In the genomic region with DNA sequence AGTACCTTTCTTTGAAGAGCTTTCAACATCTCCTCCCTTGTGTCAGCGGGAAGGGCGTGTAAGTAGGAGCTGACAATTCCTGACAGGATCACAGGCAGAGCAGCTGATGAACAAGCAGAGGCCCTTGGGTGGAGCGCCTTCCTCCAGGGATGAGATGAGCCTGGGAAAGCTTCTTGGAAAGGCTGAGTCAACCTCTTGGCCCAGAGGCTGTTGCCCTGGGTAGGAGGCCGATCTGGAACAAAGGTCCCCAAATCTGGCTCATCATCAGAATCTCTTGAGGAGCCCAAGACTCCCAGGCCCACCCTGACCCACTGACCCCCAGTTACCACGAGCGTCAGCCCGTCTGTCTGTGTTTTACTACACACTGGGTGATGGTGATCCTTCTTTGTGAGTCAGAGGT, we compare ENCODE assay signal across 22 mouse cellular contexts. TPM values are rescaled to one million over a fixed set of nuclear protein-coding genes. Genes with fewer than 3 reads are reported as not detected.
A peak's percentile ranks its signal among the peaks of the same experiment; 100 is the strongest.
DNase-seq lines count a peak whose midpoint lies in the region; ATAC-seq and TF ChIP-seq lines count a peak whose summit lies in the region.
"Had no signal": no experiment of that assay in that cellular context is flagged by ENCODE, and none has a peak within 500 bp of the region (broad histone marks: within the 10 kb centered on the region; RNA-seq: fewer than 3 reads in every experiment).

No protein-coding gene starts in this region.

- H3K9ac ChIP-seq in embryonic facial prominence, embryonic 15.5 days, result no peak overlapping the region
- H3K9ac ChIP-seq in heart, postnatal 0 days (replicated peaks; ENCODE audit: low read depth, low read length), result no peak overlapping the region
- H3K9ac ChIP-seq in midbrain, embryonic 15.5 days, result no peak overlapping the region
- H3K9ac ChIP-seq: embryonic facial prominence, embryonic 13.5 days; heart, embryonic 12.5 days; hindbrain, embryonic 15.5 days had no signal

- TF ChIP-seq POLR2A in cerebellum, adult 2 months (IDR thresholded peaks at IDR 0.05; ENCODE audit: borderline replicate concordance, insufficient read depth, low read length), result no peak

- H3K9me3 ChIP-seq in embryonic facial prominence, embryonic 15.5 days (replicated peaks), result no peaks in the 10 kb centered on the region
- no peaks in the 10 kb centered on the region for H3K9me3 ChIP-seq in embryonic facial prominence, embryonic 10.5 days
- H3K9me3 ChIP-seq in heart, postnatal 0 days (replicated peaks; ENCODE audit: control insufficient read depth, low read length), result no peaks in the 10 kb centered on the region
- H3K9me3 ChIP-seq in midbrain, embryonic 15.5 days, result no peaks in the 10 kb centered on the region
- H3K9me3 ChIP-seq: embryonic facial prominence, embryonic 13.5 days; forebrain, embryonic 10.5 days; heart, embryonic 12.5 days; hindbrain, embryonic 15.5 days had no signal

- TF ChIP-seq EP300 in heart, postnatal 0 days (IDR thresholded peaks at IDR 0.05; ENCODE audit: low read depth), result no peak

- no peaks in the 10 kb centered on the region for H3K36me3 ChIP-seq in embryonic facial prominence, embryonic 15.5 days
- no peaks in the 10 kb centered on the region for H3K36me3 ChIP-seq in embryonic facial prominence, embryonic 10.5 days (replicated peaks)
- no peaks in the 10 kb centered on the region for H3K36me3 ChIP-seq in heart, postnatal 0 days (replicated peaks; ENCODE audit: control insufficient read depth, insufficient read depth, low read length)
- H3K36me3 ChIP-seq in midbrain, embryonic 15.5 days (replicated peaks), result no peaks in the 10 kb centered on the region
- H3K36me3 ChIP-seq: embryonic facial prominence, embryonic 13.5 days; forebrain, embryonic 10.5 days; heart, embryonic 12.5 days; hindbrain, embryonic 15.5 days had no signal

- H3K4me2 ChIP-seq in embryonic facial prominence, embryonic 15.5 days (replicated peaks), result no peak overlapping the region
- H3K4me2 ChIP-seq in heart, postnatal 0 days (ENCODE audit: low read depth, low read length), result no peak overlapping the region
- no peak overlapping the region for H3K4me2 ChIP-seq in midbrain, embryonic 15.5 days
- H3K4me2 ChIP-seq: embryonic facial prominence, embryonic 13.5 days; heart, embryonic 12.5 days; hindbrain, embryonic 15.5 days had no signal

- no peaks in the 10 kb centered on the region for H3K4me1 ChIP-seq in embryonic facial prominence, embryonic 15.5 days
- peaks cover 13% of the 10 kb centered on the region for H3K4me1 ChIP-seq in embryonic facial prominence, embryonic 10.5 days
- H3K4me1 ChIP-seq in heart, postnatal 0 days (ENCODE audit: control insufficient read depth, insufficient read depth), result no peaks in the 10 kb centered on the region; the same call in 1 of the 2 replicates
- H3K4me1 ChIP-seq in cerebellum, adult 2 months (ENCODE audit: control insufficient read depth, insufficient read depth, low read length), result no peaks in the 10 kb centered on the region
- no peaks in the 10 kb centered on the region for H3K4me1 ChIP-seq in midbrain, embryonic 15.5 days
- H3K4me1 ChIP-seq: embryonic facial prominence, embryonic 13.5 days; forebrain, embryonic 10.5 days; hindbrain, embryonic 15.5 days had no signal

- no peak overlapping the region; the same call in 1 of the 2 replicates for H3K27ac ChIP-seq in embryonic facial prominence, embryonic 15.5 days (replicated peaks)
- H3K27ac ChIP-seq in embryonic facial prominence, embryonic 10.5 days (replicated peaks), result no peak overlapping the region
- no peak overlapping the region for H3K27ac ChIP-seq in heart, postnatal 0 days (ENCODE audit: low read depth)
- no peak overlapping the region for H3K27ac ChIP-seq in cerebellum, adult 2 months (ENCODE audit: insufficient read depth, low read length)
- H3K27ac ChIP-seq in midbrain, embryonic 15.5 days, result no peak overlapping the region
- H3K27ac ChIP-seq: embryonic facial prominence, embryonic 13.5 days; forebrain, embryonic 10.5 days; heart, adult 2 months; hindbrain, embryonic 15.5 days had no signal

- peak; percentile 20; the same call in 1 of the 2 replicates for ATAC-seq in embryonic facial prominence, embryonic 15.5 days (ENCODE audit: insufficient number of reproducible peaks, low FRiP score, low TSS enrichment, low read depth)
- ATAC-seq in heart, postnatal 0 days (ENCODE audit: insufficient read depth, low read depth), result peak; percentile 27
- ATAC-seq in midbrain, embryonic 15.5 days (replicated peaks), result no peak
- ATAC-seq: forebrain, embryonic 14.5 days; intestine, embryonic 16.5 days had no signal

- TF ChIP-seq CTCF in heart, postnatal 0 days (IDR thresholded peaks at IDR 0.05; ENCODE audit: low read depth), result no peak
- TF ChIP-seq CTCF in cerebellum, adult 2 months (IDR thresholded peaks at IDR 0.05; ENCODE audit: borderline replicate concordance, insufficient read depth, low read depth, low read length), result no peak

- WGBS in embryonic facial prominence, embryonic 15.5 days, result 69% methylated on average over 7 of the region's 7 CpGs
- 85% methylated on average over 7 of the region's 7 CpGs for WGBS in embryonic facial prominence, embryonic 10.5 days
- 58% methylated on average over 7 of the region's 7 CpGs for WGBS in heart, postnatal 0 days
- 79% methylated on average over 7 of the region's 7 CpGs for WGBS in cerebellum, adult 2 months
- WGBS in midbrain, embryonic 15.5 days, result 85% methylated on average over 7 of the region's 7 CpGs

- H3K4me3 ChIP-seq in embryonic facial prominence, embryonic 15.5 days (replicated peaks), result no peak overlapping the region
- no peak overlapping the region for H3K4me3 ChIP-seq in embryonic facial prominence, embryonic 10.5 days
- no peak overlapping the region for H3K4me3 ChIP-seq in heart, postnatal 0 days (ENCODE audit: low read depth, low read length)
- H3K4me3 ChIP-seq in cerebellum, adult 2 months (replicated peaks; ENCODE audit: insufficient read depth, low read depth, low read length), result no peak overlapping the region
- no peak overlapping the region for H3K4me3 ChIP-seq in midbrain, embryonic 15.5 days
- H3K4me3 ChIP-seq: embryonic facial prominence, embryonic 13.5 days; erythroblast, embryonic 14.5 days; forebrain, embryonic 10.5 days; heart, adult 2 months; heart, embryonic 12.5 days; hindbrain, embryonic 15.5 days had no signal

- H3K27me3 ChIP-seq in embryonic facial prominence, embryonic 15.5 days, result no peaks in the 10 kb centered on the region
- no peaks in the 10 kb centered on the region for H3K27me3 ChIP-seq in embryonic facial prominence, embryonic 10.5 days (replicated peaks; ENCODE audit: low read depth, poor library complexity, severe bottlenecking)
- H3K27me3 ChIP-seq in heart, postnatal 0 days (ENCODE audit: control insufficient read depth, insufficient read depth, low read length), result no peaks in the 10 kb centered on the region
- H3K27me3 ChIP-seq in cerebellum, adult 2 months (ENCODE audit: control insufficient read depth, insufficient read depth, low read length), result no peaks in the 10 kb centered on the region
- H3K27me3 ChIP-seq in midbrain, embryonic 15.5 days (replicated peaks), result no peaks in the 10 kb centered on the region
- H3K27me3 ChIP-seq: embryonic facial prominence, embryonic 13.5 days; heart, embryonic 12.5 days; hindbrain, embryonic 15.5 days had no signal

- DNase-seq in embryonic facial prominence, embryonic 10.5 days (ENCODE audit: low spot score), result no peak
- no peak for DNase-seq in heart, postnatal 0 days (ENCODE audit: low spot score)
- no peak for DNase-seq in heart, adult 8-10 months (ENCODE audit: low spot score)
- DNase-seq in ZHBTc4 (ENCODE audit: low read depth, low spot score), result peak; percentile 44
- DNase-seq in skeletal muscle tissue, adult 2 months (ENCODE audit: low read depth, low spot score), result peak; percentile 53
- no peak for DNase-seq in cerebellum, adult 2 months
- DNase-seq: adrenal gland, adult 8-10 months; adrenal gland, postnatal 36 days; cerebellum, adult 9-10 months; cerebellum, postnatal 25 days; heart, adult 2 months; heart, postnatal 36 days; kidney, adult 8-10 months had no signal

RNA-seq across cellular contexts. Expression of a gene that starts 48.3 kb away (rescaled TPM):
- polyA plus RNA-seq in embryonic facial prominence, embryonic 15.5 days (2015; fragmentation: Nextera tagmentation; extraction: Ambion mirVana), result 23.3 and 25.6 TPM in 2 replicates
- polyA plus RNA-seq in embryonic facial prominence, embryonic 10.5 days (2016; fragmentation: Nextera tagmentation; extraction: Ambion mirVana), result 30.4 and 30.6 TPM in 2 replicates
- 69.3 and 77.9 TPM in 2 replicates for total RNA-seq in heart, postnatal 0 days (2014; rRNA removed; ENCODE audit: low replicate concordance)
- 10.3 and 13.2 TPM in 2 replicates for polyA plus RNA-seq in heart, postnatal 0 days (2015; fragmentation: Nextera tagmentation; extraction: Ambion mirVana)
- total RNA-seq in heart, adult 8-10 months (2022), result 100 to 1,000 TPM; 121 to 157 (median 140) TPM
- polyA plus RNA-seq in cerebellum, adult 2 months (2012; rRNA removed), result 48.5 and 53.6 TPM in 2 replicates
- 34.6 and 36.1 TPM in 2 replicates for polyA plus RNA-seq in midbrain, embryonic 15.5 days (2015; fragmentation: Nextera tagmentation; extraction: Ambion mirVana)

RNA-seq across cellular contexts. Expression of a gene that starts 56.4 kb away (rescaled TPM):
- polyA plus RNA-seq in embryonic facial prominence, embryonic 15.5 days (2015; fragmentation: Nextera tagmentation; extraction: Ambion mirVana), result 141 and 147 TPM in 2 replicates
- 159 and 166 TPM in 2 replicates for polyA plus RNA-seq in embryonic facial prominence, embryonic 10.5 days (2016; fragmentation: Nextera tagmentation; extraction: Ambion mirVana)
- 62.5 and 65.0 TPM in 2 replicates for total RNA-seq in heart, postnatal 0 days (2014; rRNA removed; ENCODE audit: low replicate concordance)
- polyA plus RNA-seq in heart, postnatal 0 days (2015; fragmentation: Nextera tagmentation; extraction: Ambion mirVana), result 147 and 155 TPM in 2 replicates
- 10 to 100 TPM; 42.7 to 54.0 (median 47.9) TPM for total RNA-seq in heart, adult 8-10 months (2022)
- polyA plus RNA-seq in cerebellum, adult 2 months (2012; rRNA removed), result 113 and 124 TPM in 2 replicates
- 125 and 128 TPM in 2 replicates for polyA plus RNA-seq in midbrain, embryonic 15.5 days (2015; fragmentation: Nextera tagmentation; extraction: Ambion mirVana)

Comparison
In these comparisons a context has a peak if more than half of its experiments do, and no peak if none do; other contexts are left out.
1. DNase-seq: peak in ZHBTc4 (single experiment) and skeletal muscle tissue, adult 2 months (single experiment); none in embryonic facial prominence, embryonic 10.5 days (single experiment), heart, postnatal 0 days (single experiment), heart, adult 8-10 months (single experiment) and cerebellum, adult 2 months (0 of 2).